Mouse (Mus musculus) kidney, postnatal 4 days (tissue): Measurements from ENCODE around the gene Pbx2.

Experiments
- DNase-seq, 2 experiments: peaks; one replicate each; pipeline ENCODE4 v3.0.0; 2021; ENCODE audit warnings: mixed read lengths in 2 of 2

The Pbx2 gene

DNA sequence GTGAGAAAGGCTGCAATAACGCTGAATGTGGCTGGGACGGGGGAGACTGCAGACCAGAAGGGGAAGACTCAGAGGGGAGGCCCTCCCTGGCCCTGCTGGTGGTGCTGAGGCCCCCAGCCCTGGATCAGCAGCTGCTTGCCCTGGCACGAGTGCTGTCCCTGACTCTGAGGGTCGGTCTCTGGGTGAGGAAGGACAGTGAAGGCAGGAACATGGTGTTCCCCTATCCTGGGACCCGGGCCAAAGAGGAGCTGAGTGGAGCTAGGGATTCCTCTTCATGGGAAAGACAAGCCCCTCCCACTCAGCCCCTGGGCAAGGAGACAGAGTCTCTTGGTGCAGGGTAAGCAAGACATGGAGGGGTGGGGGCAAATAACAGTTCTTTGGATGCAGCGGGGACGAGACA lies 7.7 kb upstream of the Pbx2 start:
- DNase-seq, result no peak

DNA sequence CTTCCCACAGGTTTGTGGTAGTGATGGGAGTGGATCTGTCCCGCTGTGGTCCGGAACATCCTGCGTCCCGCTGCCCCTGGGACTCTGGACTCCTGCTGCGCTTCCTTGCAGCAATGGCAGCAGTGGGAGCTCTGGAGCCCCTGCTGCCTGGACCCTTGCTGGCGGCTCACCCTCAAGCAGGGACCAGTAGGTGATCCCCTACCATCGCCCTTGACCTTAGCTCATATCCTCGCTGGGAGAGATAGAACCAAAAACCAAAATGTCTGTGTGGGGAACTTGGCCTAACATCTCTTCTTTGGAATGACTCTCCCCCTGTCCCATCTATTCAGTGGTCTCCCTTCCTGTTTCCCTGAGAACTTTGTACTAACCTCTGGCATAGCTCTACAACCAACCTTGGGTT lies 7.2 kb upstream of the Pbx2 start:
- no peak for DNase-seq

DNA sequence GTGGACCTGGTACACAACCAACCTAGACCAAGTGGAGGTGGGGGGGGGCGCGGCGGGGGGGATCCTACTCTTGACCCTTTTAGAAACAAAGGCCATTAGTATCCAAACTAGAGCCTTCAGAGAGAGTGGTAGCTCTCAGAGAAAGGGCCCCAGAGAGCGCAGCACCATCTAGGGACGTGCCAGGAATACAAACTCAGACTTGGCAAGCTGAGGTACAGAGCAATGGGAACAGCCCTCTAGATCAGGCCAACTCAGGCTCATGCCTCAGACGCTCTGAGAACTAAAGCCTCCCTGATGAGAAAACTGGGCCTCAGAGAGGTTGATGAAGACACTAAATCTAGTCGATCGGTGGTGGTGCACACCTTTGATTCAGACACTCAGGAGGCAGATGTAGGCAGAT lies 5.9 kb upstream of the Pbx2 start:
- DNase-seq, result no peak

DNA sequence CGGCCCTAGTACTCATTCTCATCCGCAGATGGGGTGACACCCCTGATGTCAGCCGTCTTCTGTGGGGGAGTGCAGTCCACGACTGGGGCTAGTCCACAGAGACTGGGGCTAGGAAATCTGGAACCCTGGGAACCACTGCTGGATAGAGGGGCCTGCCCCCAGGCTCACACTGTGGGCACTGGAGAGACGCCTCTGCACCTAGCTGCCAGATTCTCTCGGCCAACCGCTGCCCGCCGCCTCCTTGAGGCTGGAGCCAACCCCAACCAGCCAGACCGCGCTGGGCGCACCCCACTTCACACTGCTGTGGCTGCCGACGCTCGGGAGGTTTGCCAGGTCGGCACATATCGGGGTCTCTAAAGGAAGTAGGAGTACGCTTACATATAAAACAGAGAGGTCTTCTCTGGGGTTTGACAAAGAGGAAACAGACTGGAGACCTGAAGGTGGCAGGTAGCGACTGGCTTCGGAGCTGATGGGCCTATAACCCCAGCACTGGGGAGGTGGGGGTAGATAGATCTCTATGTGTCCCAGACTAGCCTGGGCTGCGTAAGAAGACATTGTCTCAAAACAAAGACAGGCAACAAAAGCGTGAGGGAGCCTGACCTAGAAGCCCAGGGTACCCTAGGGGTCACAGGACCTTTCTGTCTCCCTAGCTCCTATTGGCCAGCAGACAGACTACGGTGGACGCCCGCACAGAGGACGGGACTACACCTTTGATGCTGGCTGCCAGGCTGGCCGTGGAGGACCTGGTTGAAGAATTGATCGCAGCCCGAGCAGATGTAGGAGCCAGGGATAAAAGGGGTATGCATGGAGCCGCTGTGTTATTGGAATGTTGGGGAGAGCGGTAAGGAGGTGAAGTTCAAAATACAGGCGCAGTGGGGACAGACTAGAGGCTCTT lies 4.9 kb upstream of the Pbx2 start:
- no peak for DNase-seq

DNA sequence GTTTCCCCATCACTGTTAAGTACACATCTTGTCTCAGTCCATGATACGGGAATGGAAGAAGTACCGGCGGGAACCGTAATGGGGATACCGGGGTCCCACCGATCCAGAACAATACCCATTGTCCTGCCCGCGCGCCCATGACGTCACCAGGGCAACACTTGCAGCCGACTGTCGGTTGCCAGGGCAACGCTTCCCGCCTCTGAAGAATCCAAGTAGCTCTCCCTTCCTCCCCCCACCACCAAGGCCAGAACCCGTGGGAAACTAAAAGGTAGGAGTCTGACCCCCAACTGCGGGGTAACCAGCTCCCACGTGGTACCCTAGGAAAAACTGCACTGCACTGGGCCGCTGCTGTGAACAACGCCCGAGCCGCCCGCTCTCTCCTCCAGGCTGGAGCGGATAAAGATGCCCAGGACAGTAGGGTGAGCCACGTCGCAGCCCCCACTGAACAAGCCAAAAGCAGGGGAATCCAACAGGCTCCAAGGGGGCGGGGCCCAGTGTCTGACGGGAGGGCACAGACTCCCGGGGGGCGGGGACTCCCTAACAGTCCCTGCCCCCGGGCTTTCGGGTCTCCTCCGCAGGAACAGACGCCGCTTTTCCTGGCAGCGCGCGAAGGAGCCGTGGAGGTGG lies 4.2 kb upstream of the Pbx2 start:
- DNase-seq, result peak; percentile 94 to 96

DNA sequence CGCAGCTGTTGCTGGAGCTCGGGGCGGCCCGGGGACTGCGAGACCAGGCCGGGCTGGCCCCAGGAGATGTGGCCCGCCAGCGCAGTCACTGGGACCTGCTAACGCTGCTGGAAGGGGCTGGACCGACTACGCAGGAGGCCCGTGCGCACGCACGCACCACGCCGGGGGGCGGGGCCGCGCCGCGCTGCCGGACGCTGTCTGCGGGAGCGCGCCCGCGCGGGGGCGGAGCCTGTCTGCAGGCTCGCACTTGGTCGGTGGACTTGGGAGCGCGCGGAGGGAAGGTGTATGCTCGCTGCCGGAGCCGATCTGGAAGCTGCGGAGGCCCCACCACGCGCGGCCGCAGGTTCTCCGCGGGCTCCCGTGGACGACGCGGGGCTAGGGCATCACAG lies 3.6 kb upstream of the Pbx2 start:
- DNase-seq, result peak; percentile 97 to 99

DNA sequence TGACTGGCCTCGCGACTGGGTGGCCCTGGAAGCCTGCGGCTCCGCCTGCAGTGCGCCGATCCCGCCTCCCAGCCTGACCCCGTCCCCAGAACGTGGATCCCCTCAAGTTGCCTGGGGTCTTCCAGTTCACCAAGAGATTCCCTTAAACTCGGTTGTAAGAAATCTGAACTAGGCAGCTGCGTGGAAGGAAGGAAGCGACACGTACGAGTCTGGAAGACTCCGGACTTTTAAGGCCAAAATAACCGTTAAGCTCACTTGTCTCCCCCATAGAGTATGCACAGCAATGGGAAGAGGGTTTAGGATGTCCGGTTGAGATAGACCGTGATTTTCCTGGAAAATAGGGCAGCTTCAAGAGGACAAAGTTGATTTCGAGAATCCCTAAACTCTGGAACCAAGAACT lies 3.3 kb upstream of the Pbx2 start:
- no peak for DNase-seq

DNA sequence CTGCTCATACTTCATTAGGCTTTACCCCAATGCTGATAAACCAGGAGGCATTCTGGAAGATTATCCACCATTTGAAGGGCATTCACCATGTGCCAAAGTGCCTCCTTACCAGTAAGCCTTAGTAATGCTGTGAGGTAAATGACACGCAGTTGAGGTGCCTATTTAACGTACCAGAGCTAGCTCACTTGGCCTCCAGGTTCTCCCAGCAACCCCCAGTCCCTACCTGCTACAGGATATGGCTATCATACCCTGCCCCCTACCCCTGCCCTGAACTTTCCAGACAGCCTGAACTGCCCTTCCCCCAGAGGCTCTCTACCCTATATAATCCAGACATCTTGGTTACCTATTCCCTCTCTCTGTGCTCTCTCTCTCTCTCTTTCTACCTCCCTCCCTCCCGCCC lies 2.3 kb upstream of the Pbx2 start:
- no peak for DNase-seq

DNA sequence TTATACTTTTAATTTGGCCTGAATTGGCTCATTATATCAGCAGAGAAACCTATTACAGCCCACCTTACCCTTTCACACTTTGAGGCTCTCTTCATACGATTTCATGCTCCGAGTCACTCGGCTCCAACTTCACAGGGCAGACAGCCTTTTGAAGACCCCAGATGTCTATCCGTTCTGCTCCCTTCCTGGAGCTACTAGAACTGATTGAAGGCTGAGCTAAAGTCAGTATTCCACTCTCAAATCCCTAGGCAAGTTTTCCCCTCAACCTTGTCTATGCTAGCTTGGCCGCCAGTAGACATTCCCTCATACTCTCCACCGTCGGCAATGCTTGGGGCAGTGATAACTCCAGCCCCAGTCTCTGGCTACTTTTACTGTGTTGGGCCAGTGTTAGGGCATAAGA lies 1.9 kb upstream of the Pbx2 start:
- no peak for DNase-seq

DNA sequence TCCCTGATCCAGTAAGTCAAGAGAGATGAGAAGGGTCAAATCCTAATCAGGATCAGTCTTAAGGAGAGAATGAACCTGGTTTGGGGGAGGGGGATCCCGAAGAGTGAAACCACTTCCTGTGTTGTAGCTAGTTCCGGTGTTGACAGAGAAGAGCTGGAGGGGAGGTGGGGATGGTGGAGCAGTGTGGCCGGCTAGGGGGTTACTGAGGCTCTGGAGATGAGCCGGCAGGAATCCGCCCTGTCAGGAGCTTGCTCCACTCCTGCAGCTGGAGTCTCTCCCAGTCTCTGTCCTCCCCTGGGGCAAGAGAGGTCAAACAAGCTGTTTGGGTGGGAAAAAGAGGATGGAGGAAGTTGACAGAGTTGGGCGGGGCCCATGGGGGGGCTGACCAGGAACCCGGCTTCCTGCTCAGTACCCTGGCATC lies 1.4 kb upstream of the Pbx2 start, which contains the start of gene Gpsm3:
Gpsm3 (plus strand) TSS at position 126 of the 421 bp plus-strand sequence.
- peak; percentile 70 to 82 for DNase-seq

DNA sequence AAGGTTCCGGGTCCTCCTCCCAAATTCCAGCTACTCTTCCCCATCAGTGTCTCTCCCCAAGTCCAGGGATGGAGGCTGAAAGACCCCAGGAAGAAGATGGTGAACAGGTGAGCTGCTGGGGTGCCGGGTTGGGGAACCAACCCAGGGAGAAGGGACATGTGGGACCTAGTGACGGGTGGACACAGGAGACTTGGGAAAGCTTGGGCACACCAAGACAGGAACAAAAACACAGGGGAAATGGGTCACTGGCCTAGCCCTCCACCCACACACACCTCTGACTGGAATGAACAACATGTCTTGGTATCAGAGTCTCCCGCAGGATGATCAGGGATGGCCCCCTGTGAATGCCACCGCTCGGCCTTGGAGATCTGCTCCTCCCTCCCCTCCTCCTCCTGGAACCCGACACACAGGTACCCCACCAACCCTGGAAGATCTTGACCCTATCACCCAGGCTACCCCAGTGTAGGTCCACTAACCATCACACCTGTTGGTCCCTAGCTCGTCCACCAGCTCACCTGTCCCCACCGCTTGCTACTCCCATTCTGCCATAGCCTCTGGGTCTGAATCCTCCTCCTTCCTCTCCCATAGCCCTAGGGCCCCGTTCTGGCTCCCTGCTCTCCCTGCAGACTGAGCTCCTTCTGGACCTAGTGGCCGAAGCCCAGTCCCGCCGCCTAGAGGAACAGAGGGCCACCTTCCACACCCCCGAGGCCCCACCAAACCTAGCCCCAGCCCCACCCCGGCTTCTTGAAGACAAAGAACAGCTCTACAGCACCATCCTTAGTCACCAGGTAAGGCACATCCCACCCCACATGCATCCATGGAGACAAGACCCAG lies 695 bp upstream of the Pbx2 start:
- peak in 1 of 2 experiments; percentile 47 for DNase-seq

DNA sequence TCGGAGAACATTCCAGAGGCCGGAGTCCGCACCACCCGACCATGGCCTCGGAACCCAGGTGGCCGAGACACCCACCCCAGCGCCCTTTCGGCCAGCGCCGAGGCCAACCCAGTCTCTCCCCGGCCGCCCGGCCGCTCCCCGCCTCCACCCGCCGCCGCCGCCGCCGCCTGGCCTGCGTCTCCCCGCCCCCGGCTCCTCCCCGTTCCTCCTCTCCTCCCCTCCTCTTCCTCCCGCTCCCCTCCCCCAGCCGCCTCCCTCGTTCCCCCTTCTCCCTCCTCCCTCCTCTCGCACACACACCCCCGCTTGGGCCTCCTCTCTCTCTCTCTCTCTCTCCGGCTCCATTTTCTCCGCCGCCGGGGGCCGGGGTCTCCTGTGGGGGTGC lies 919 bp downstream of the Pbx2 start:
- DNase-seq, result peak; percentile 97

DNA sequence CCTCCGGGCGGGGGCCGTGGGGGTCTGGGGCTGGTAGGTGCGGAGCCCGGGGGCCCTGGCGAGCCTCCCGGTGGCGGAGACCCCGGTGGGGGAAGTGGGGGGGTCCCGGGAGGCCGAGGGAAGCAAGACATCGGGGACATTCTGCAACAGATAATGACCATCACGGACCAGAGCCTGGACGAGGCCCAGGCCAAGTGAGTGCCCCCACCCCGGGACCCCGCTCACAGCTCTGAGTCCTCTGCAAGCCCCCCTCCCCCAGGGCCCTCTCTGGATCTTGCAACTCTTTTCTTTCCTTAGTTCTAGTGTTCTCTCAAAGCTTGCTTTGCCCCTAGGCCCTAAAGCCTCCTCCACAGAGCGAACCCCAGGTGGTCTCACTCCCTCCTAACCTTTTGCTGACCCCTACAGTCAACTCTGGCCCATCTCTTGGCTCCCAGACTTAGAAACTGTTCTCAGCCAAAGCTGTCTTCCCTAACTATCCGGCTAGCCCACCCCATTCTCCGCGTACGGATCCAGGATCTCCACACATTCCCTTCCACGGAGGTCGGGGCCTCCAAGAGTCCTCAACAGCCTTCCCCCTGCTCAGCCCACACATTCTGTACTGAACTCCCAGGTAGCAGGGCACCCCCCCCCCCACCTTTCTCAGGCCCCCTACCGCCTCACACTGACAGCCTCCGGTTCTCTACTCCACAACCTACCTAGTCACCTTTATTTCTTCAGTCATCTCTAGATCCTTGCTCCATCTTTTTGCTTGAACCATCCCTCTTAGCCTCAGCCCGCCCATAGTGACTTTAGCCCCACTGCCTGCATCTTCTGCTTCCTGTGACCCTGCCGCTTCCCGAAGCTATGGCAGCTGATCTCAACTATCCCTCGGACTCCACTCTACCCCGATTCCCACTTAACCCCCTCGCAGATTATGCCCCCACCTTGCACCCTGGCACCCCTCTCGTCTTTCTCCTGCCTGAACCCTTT lies 1.8 kb downstream of the Pbx2 start:
- peak; percentile 61 to 75 for DNase-seq

DNA sequence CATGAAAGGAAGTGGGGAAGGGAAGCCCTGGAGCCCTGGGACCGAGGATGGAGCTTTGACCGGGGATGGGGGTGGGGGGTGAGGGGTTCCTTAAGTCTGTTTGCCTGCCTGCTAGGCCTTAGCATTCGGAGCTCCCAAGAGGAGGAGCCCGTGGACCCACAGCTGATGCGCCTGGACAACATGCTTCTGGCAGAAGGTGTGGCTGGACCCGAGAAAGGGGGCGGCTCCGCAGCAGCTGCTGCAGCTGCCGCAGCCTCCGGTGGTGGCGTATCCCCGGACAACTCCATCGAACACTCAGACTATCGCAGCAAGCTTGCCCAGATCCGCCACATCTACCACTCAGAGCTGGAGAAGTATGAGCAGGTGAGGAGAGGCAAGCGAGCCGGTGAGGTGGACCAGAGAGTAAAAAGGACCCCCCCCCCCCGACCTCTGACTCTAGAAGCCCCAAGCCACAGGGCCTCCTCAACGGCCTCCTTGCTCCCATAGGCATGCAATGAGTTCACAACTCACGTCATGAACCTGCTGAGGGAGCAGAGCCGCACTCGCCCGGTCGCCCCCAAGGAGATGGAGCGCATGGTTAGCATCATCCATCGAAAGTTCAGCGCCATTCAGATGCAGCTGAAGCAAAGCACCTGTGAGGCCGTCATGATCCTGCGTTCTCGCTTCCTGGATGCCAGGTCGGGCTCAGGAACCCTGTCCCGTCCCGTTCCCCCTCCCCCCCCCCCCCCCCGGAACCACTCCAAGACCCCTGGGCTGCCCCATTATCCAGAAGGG lies 2.9 kb downstream of the Pbx2 start:
- peak; percentile 69 to 79 for DNase-seq

DNA sequence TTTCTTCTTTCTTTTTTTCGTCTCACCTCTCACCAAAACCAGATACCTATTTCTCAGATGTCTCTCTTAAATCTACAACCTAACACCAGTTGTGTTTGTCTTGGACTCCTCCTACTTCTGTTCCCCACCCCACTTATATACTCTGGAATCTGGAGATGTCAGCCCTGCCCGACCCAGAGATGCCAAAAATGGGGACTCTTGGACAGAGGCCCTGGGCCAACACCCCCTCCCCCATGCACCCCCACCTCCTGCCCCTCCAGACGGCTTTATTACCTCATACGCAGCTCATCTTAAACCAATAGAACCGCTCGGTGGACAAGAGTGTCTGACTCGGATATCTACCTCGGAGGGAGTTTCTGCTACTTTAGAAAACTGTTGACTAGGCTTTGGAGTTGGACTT lies 5.0 kb downstream of the Pbx2 start:
- no peak for DNase-seq

DNA sequence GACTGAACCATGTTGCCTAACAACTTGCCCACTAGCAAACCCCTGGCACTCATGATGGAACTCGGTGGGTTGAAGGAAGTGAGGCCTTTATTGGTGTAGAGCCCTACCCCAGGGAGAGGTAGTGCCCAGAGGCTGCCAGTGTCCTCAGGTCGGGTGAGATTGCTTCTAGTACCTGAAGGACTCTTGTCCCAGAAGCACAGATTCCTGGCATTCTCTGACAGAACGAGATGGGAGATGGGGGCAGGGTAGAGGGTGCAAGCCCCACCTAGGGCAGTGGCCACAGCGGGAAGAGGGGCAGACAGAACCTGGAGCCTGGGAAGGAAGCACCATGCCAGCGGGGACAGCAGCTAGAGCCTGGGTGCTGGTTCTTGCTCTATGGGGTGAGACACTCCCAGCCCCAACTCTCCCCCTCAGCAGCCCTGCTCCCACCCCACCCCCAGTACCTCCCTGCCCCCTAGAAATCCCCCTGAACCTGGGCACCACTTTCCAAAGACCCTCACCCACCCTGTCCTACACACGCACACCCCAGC lies 6.6 kb downstream of the Pbx2 start, which contains the start of gene Ager:
Ager (plus strand) TSS at position 297 of the 530 bp plus-strand sequence.
- DNase-seq, result peak in 1 of 2 experiments; percentile 35

DNA sequence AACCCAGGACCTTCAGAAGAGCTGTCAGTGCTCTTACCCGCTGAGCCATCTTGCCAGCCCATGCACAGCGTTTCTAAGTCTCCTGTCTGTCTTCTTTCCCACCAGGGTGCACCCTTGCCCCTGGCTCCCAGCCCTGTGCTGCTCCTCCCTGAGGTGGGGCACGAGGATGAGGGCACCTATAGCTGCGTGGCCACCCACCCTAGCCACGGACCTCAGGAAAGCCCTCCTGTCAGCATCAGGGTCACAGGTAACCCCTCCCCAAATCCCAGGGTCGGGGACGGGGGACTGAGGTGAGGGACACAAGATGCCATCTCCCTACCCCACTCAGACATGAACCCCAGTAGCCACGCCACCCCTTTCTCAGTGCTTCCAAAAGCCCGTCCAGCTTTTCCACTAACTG lies 8.8 kb downstream of the Pbx2 start:
- DNase-seq, result no peak

DNA sequence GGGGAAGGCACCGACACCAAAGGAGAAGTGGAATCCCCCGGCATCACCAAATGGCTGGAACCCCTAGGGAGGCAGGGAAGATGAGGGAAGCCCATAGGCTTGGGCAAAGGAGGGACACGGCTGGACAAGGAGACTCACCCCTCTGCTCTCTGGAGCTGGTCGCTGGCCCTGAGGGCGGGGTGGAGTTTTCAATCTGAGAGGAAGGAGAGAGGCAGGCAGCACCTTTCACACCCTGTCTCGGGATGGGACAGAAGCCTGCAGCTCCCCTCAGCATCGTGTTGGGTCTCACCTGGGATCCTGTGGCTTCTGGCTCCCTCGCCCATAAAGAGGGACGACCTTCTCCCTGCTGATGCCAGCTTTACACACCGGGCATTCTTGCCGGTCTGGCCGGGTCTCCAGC lies 10.7 kb downstream of the Pbx2 start:
- DNase-seq, result no peak

DNA sequence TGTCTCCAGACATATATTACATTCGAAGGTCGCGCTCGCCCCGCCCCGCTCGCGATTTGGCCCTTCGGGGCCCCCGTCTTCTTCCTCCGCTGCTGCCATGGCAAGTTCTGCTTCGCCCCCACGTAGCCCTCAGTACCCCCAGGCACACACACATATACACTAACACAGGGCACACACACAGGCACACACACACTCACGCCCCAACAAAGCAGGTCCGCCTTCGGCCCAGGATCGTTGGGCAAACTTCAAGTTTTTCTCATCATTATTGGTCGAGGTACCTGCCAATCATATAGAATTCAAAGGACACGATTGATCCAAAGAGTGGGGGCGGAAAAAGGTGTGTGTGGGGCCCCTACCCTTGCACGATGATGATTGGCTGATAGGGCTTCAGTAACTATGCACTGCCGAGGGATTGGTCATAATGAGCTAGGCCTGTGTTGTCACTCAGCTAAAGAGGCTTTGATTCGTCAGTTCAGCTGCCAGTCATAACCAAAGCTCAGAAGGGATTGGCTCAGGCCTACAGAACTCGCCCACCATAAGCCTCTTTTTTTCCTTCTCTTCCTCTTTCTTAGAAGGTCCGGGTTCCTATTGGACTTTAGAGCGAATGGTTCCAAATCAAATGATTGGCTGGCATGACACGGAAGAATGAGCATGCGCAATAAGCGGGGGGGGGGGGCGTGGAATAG lies 12.5 kb downstream of the Pbx2 start, which contains the start of gene Rnf5:
Rnf5 (minus strand) TSS at position 316 of the 686 bp plus-strand sequence.
- DNase-seq, result peak; percentile 98 to 99

DNA sequence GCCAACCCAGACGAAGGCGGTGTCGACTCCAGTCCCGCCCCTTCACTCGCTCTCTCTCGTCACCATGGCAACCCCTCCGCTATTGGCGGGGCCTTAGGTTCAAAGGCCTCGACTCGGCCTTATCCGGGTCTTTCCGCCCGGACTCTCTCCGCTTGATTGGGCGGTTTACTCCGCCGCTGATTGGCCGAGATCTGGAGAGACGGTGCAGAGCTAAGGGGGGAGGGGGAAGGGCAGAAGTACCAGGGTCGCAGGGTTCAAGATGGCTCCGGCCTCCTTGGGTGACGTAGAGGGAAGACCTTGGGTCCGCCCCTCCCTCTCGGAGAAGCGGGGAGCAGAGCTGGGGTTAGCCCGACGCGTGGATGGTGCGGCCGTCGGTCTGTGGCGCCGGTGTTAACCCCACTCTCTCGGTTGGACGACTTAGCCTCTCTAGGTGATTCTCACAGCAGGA lies 13.0 kb downstream of the Pbx2 start, which contains the start of gene Agpat1:
Agpat1 (plus strand) TSS at position 202 of the 448 bp plus-strand sequence.
- DNase-seq, result peak; percentile 98 to 99
